Mouse (Mus musculus) left cerebral cortex, adult 2 months (tissue): ENCODE measurements around the gene Nono. TPM values are rescaled to one million over a fixed set of nuclear protein-coding genes. Genes with fewer than 3 reads are reported as not detected.
"Not testable (repeated sequence)": the region's sequence is repeated elsewhere in the genome, so short reads cannot be mapped to it uniquely, and the experiment has no call there.

Source experiments
- DNase-seq, 2 experiments: peaks; one replicate each; pipeline ENCODE4 v3.0.0; 2021 to 2022; ENCODE audit warnings: low spot score in 2 of 2, mixed read lengths in 1 of 2; ENCODE audit errors: extremely low spot score in 1 of 2
- H3K27ac ChIP-seq: fragments of 200-600 bp; 2 replicates; pipeline ENCODE4 v1.8.1; 2022
- H3K4me3 ChIP-seq: fragments of 200-600 bp; 2 replicates; pipeline ENCODE4 v1.8.1; 2022
- CTCF ChIP-seq: fragments of 200-600 bp; IDR thresholded peaks from 2 replicates; pipeline ENCODE4 v1.8.1; 2022; ENCODE audit warnings: antibody characterized with exemption, mild to moderate bottlenecking, moderate library complexity
- intact Hi-C: fragments of 180-260 bp; cut with DNase I; formaldehyde crosslinking; loops from one replicate; pipeline ENCODE4 v1.15.1; 2025
- total RNA-seq, 2 experiments: library from RNA; stranded (reverse); gene quantifications; 2 replicates each; pipeline ENCODE4 v1.2.3; 2021

The Nono gene
- total RNA-seq, 2 experiments from 2014 or later, result 98.2 to 123 TPM

- DNase-seq, result peak; percentile 35
- not testable (repeated sequence) for H3K4me3 ChIP-seq, H3K27ac ChIP-seq
- TF ChIP-seq CTCF, result peak; percentile 72
- intact Hi-C loops, result loop anchor here (5.0 kb wide), 1 partner anchor 354 kb away; no protein-coding TSS in a partner anchor
Measured at GRCm38 (mm10) chrX:101486487-101487152, 57.5 kb downstream of the Nono start.

Other genes with a start within 250 kb of the Nono start
- 10 to 100 TPM; 76.8 to 81.7 TPM for gene Snx12, start 206.8 kb upstream of the Nono start, total RNA-seq
- 10 to 100 TPM; 16.6 to 18.1 TPM for gene Foxo4, start 174.8 kb upstream of the Nono start, total RNA-seq
- not detected for gene Gm614, start 165.3 kb upstream of the Nono start, total RNA-seq
- 1 to 10 TPM; 1.4 to 2.0 TPM for gene Il2rg, start 161.1 kb upstream of the Nono start, total RNA-seq
- gene Gm20489, start 160.3 kb upstream of the Nono start, total RNA-seq, result not detected
- gene Med12, start 155.3 kb upstream of the Nono start, total RNA-seq, result 10 to 100 TPM; 21.8 to 25.8 TPM
- gene Nlgn3, start 130.2 kb upstream of the Nono start, total RNA-seq, result 100 to 1,000 TPM; 159 to 160 TPM
- gene Gjb1, start 52.9 kb upstream of the Nono start, total RNA-seq, result 1 to 10 TPM; 6.4 to 8.8 TPM
- gene Zmym3, start 8.5 kb upstream of the Nono start, total RNA-seq, result 100 to 1,000 TPM; 142 to 174 TPM
- 1 to 10 TPM in 1 of 2 experiments, under 1 TPM in 1; 0.68 to 1.2 TPM for gene Itgb1bp2, start 19.8 kb downstream of the Nono start, total RNA-seq
- 10 to 100 TPM; 53.2 to 53.5 TPM for gene Taf1, start 103.4 kb downstream of the Nono start, total RNA-seq
- gene Ogt, start 210.7 kb downstream of the Nono start, total RNA-seq, result 100 to 1,000 TPM; 232 to 236 TPM